Mouse (Mus musculus): ENCODE measurements at regions not wholly inside any gene's neighbourhood (a gene's known extent, or its start where the extent isn't known, plus 50 kb on each side); places are given as distances from the start of the nearest gene placed in this dataset.

- no peak for TF ChIP-seq CTCF (IDR thresholded peaks at IDR 0.05; ENCODE audit: control insufficient read depth, insufficient read depth, insufficient read length)
- no peak for TF ChIP-seq FOSL1 (IDR thresholded peaks at IDR 0.05; ENCODE audit: insufficient read depth, low read length, poor library complexity, severe bottlenecking)
Measured at GRCm38 (mm10) chr10:122310646-122311193, 137.6 kb upstream of the Avpr1a start.

Measured in C2C12 (cell line).